Mouse (Mus musculus) forebrain, postnatal 0 days (tissue): ENCODE results near the gene Ugp2. TPM values are rescaled to one million over a fixed set of nuclear protein-coding genes. Genes with fewer than 3 reads are reported as not detected.

Source experiments
- ATAC-seq: fragments of 200-750 bp; cut with Nextera tagmentation; 2 replicates; pipeline ENCODE4 v1.8.0; 2017; ENCODE audit warnings: mild to moderate bottlenecking, moderate library complexity
- DNase-seq: peaks from one replicate; pipeline ENCODE4 v3.0.0-alpha.2; 2015
- H3K27ac ChIP-seq: fragments of 300-500 bp; sonication (generic); 2 replicates; pipeline ENCODE4 v1.5.1; 2014; ENCODE audit warnings: low read depth, mild to moderate bottlenecking, antibody characterized with exemption, low read length, moderate library complexity, mixed read lengths
- H3K27me3 ChIP-seq: fragments of 300-500 bp; sonication (generic); 2 replicates; pipeline ENCODE4 v1.6.1; 2014; ENCODE audit warnings: mild to moderate bottlenecking, low read length, mixed read lengths; ENCODE audit not compliant: insufficient read depth
- H3K36me3 ChIP-seq: fragments of 300-500 bp; sonication (generic); 2 replicates; pipeline ENCODE4 v1.6.1; 2014; ENCODE audit warnings: mild to moderate bottlenecking, moderate library complexity; ENCODE audit not compliant: insufficient read depth
- H3K4me1 ChIP-seq: fragments of 300-500 bp; sonication (generic); 2 replicates; pipeline ENCODE4 v1.6.1; 2014; ENCODE audit warnings: antibody characterized with exemption; ENCODE audit not compliant: insufficient read depth
- H3K4me2 ChIP-seq: fragments of 300-500 bp; sonication (generic); 2 replicates; pipeline ENCODE4 v1.6.1; 2014; ENCODE audit warnings: low read depth, mild to moderate bottlenecking, moderate library complexity
- H3K4me3 ChIP-seq: fragments of 300-500 bp; sonication (generic); 2 replicates; pipeline ENCODE4 v1.5.1; 2014; ENCODE audit warnings: low read depth, low read length, mixed read lengths
- H3K9ac ChIP-seq: fragments of 300-500 bp; sonication (generic); 2 replicates; pipeline ENCODE4 v1.6.1; 2014; ENCODE audit warnings: mild to moderate bottlenecking
- H3K9me3 ChIP-seq: fragments of 300-500 bp; sonication (generic); 2 replicates; pipeline ENCODE4 v1.6.1; 2016; ENCODE audit warnings: low read length
- CTCF ChIP-seq: sonication (generic); IDR thresholded peaks from 2 replicates; pipeline ENCODE4 v1.5.1; 2016; ENCODE audit warnings: antibody characterized with exemption, control low read depth, low read depth
- WGBS: fragments of 180-500 bp; shearing (Covaris S2); extraction: QIAGEN DNeasy Blood & Tissue Kit; methylation state at CpG from one replicate; pipeline ENCODE4 v1.1.7; 2014; 5-methylcytosine and 5-hydroxymethylcytosine counted together
- microRNA counts: library from miRNA; unstranded; fragments of <30 nt; microRNA quantifications from one replicate; lab custom pipeline; 2015
- microRNA-seq, 2 experiments: library from miRNA; unstranded; fragments of <30 nt; microRNA quantifications; one replicate each; pipeline ENCODE4; 2016
- polyA plus RNA-seq: library from polyadenylated mRNA; unstranded; fragments of >200 nt; fragmentation: Nextera tagmentation; extraction: Ambion mirVana; gene quantifications from 2 replicates; pipeline ENCODE4 v1.2.1, GENCODE M21; 2015
- total RNA-seq: library from RNA; depleted of rRNA; stranded (reverse); fragments of >200 nt; gene quantifications from 2 replicates; pipeline ENCODE4 v1.2.3, GENCODE M21; 2014; rRNA removed

The Ugp2 gene
- total and polyA plus RNA-seq, 2 experiments from 2014 or later: 59.9 to 69.5 TPM

GRCm38 (mm10) chr11:21286391-21286790, 84.6 kb downstream of the Ugp2 start:
- no peak overlapping the region for H3K9ac ChIP-seq
- WGBS: 88% methylated on average over 3 of the region's 3 CpGs
- H3K4me1 ChIP-seq: no peaks in the 10 kb centered on the region
- H3K27ac ChIP-seq: no peak overlapping the region
- ATAC-seq: no peak
- H3K36me3 ChIP-seq: no peaks in the 10 kb centered on the region; the same call in 1 of the 2 replicates
- no peaks in the 10 kb centered on the region for H3K9me3 ChIP-seq
- no peak for TF ChIP-seq CTCF
- no peak overlapping the region for H3K4me3 ChIP-seq
- DNase-seq: no peak
- H3K27me3 ChIP-seq: no peaks in the 10 kb centered on the region
- no peak overlapping the region for H3K4me2 ChIP-seq

GRCm38 (mm10) chr11:21276151-21276550, 94.8 kb downstream of the Ugp2 start:
- H3K4me2 ChIP-seq: no peak overlapping the region
- H3K9me3 ChIP-seq: no peaks in the 10 kb centered on the region
- H3K4me3 ChIP-seq: no peak overlapping the region
- H3K27me3 ChIP-seq: no peaks in the 10 kb centered on the region
- ATAC-seq: no peak
- no peak overlapping the region for H3K9ac ChIP-seq
- WGBS: 89% methylated on average over 2 of the region's 2 CpGs
- peaks cover 9% of the 10 kb centered on the region for H3K36me3 ChIP-seq
- H3K4me1 ChIP-seq: no peaks in the 10 kb centered on the region
- DNase-seq: no peak
- no peak overlapping the region for H3K27ac ChIP-seq
- no peak for TF ChIP-seq CTCF

MicroRNAs encoded within 50 kb of the gene (microRNA counts, 519-probe panel; counts per million panel counts)
- microRNA mmu-miR-1933-3p (lab: Ali Mortazavi, UCI): not detected
- microRNA mmu-miR-1933-5p (lab: Ali Mortazavi, UCI): not detected

Small RNA genes within 50 kb of the gene (microRNA-seq; reads per million reads assigned to microRNA genes)
- gene Mir1933: 0 to 0.24 reads per million in 2 experiments

Other genes with a start within 250 kb of the Ugp2 start
- gene Vps54, start 131.9 kb downstream of the Ugp2 start, total RNA-seq: 36.4 and 40.2 TPM in 2 replicates
- 4.4 and 5.6 TPM in 2 replicates for gene Vps54, start 131.9 kb downstream of the Ugp2 start, polyA plus RNA-seq
- 17.9 and 18.1 TPM in 2 replicates for gene Wdpcp, start 201.0 kb upstream of the Ugp2 start, total RNA-seq
- 7.0 and 12.0 TPM in 2 replicates for gene Wdpcp, start 201.0 kb upstream of the Ugp2 start, polyA plus RNA-seq
- 291 and 392 TPM in 2 replicates for gene Mdh1, start 201.2 kb upstream of the Ugp2 start, total RNA-seq
- gene Mdh1, start 201.2 kb upstream of the Ugp2 start, polyA plus RNA-seq: 557 and 565 TPM in 2 replicates